Mouse (Mus musculus) lung, postnatal 10 days (tissue): ENCODE results near the gene Mccc2.

Experiments
- DNase-seq: peaks from one replicate; pipeline ENCODE4 v3.0.0; 2021

The Mccc2 gene

DNA sequence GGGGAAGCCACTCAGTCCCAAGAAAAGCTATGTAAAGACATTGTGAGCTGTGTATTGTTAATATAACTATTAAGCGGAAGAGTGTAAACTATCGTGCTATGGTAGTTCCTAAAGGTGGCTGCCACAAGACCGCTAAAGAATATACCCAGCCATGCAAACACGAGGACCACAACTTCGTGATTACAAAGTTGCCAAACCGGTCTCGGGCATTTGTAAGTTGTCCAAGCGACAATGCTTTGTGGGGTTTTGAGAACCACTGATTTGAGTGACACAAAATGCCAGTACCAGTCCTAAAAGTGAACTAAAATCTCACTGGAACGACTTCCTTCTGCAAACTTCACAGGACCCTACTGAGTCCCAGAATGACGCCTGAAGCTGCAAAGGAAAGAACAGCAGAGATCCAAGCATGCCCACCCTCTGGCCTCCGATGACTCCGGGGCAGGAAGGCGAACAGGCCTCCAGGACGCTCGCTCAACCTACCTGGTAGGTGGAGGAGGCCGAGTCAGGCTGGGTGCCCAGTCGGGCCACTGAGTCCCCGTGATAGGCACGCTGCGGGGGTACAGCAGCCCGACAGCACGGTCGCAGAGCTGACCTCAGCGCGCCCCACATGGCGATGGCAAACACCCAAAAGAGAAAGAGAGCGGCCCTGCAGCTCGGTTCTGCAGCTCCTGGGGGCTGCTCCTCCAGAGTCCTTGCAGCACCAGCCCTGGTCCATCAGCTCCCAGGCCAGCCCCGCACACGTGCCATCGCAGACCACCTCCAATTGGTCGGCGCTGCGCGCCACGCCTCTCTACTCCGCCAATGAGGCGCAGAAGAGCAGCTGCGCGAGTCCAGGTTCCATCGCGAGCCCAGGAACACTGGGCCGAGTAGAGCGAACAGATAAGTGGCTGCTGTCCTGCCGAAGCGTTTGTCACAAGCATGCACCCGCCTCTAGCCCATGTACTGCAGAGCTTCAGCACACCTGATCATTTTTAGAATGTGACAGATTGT lies at the start of gene Mccc2:
TSS of gene Mccc2 (minus strand) at position 734 of the 990 bp plus-strand sequence.
- DNase-seq = peak; percentile 91

GRCm38 (mm10) chr13:100063936-100064335 lies 48.5 kb upstream of the Mccc2 start:
- peak; percentile 27 for DNase-seq

- peak; percentile 4 for DNase-seq
Measured at GRCm38 (mm10) chr13:100057738-100058137, 42.3 kb upstream of the Mccc2 start.

GRCm38 (mm10) chr13:100026013-100026412 lies 10.6 kb upstream of the Mccc2 start:
- DNase-seq = no peak

DNA sequence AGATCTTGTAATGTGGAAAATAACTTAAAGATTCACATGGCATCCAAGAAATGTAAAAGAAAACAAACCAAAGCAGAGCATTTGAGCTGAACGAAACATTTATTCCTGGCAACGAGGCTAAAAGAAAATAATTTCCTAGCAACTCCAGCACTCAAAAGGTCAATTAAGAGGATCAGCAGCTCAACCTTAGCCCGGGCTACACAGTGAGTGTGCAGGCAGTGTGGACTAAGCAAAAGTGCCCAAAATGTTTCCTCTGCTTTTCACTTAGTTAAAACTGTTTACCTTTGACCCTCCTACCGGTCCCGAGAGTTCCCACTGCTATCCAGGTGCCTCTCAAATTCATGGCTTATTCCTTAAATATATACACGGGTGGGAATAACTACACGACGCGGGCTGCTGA lies 1.5 kb upstream of the Mccc2 start:
- no peak for DNase-seq

GRCm38 (mm10) chr13:100015937-100016336 lies 498 bp upstream of the Mccc2 start:
- DNase-seq = no peak

DNA sequence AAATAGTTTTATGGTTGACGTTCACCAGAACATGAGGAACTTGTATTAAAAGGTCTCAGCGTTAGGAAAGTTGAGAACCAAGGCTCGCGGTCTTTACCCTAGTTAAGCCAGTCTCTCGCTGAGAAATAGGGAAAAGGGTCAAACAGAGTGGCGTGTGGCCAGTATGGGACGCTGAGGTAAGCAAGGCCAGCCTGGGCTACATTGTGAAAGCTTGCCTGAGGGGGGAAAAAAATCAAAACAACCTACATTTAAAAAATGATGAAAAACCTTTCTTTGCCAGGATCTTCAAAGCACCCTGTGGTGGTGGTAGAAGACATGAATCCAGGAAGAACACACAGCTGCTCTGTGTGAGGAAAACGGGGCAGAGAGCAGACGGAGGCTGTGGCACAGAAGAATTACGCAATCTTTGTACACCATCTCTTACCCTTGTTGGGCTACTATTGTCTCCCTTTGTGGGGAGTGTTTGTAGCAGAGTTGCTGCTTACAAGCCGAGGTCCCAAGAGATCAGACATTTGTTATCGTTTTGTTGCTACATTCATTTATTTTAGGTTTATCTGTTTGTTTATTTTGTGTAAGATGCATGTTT lies 9.4 kb downstream of the Mccc2 start:
- no peak for DNase-seq

DNA sequence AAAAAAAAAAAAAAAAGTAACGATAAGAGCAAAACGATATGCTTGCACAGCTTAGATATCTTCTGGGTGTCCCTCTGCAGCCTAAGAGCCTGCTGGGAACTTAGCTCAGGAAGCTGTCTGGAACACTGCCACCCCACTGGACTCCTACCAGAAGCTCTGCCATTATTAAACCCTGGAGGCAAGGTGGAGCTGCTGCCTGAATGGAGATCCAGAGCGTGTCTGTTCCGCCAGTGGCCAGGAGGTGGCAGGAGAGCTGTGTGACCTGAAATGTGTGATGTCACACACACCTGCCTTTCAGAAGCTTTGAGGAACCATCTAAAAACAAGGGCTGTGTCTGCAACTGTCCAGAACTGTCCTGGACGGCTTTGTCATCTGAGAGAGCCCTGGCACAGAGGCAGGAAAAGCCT lies 13.6 kb downstream of the Mccc2 start:
- peak; percentile 89 for DNase-seq

GRCm38 (mm10) chr13:99999078-99999477 lies 16.4 kb downstream of the Mccc2 start:
- no peak for DNase-seq

DNA sequence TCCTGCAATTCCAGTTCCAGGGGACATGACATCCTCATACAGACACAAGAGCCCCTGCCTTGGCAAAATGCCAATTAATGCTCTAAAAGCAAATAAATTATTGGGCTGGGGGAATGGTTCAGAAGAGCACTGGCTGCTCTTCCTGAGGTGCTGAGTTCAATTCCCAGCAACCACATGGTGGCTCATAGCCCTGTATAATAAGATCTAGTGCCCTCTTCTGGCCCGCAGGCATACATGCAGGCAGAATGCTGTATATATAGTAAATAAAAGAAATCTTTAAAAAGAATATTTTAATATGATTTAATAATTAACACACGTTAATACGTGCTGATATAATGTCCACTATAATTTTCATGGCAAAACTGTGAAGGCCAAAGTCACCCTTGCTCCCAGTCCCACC lies 17.3 kb downstream of the Mccc2 start:
- no peak for DNase-seq

DNA sequence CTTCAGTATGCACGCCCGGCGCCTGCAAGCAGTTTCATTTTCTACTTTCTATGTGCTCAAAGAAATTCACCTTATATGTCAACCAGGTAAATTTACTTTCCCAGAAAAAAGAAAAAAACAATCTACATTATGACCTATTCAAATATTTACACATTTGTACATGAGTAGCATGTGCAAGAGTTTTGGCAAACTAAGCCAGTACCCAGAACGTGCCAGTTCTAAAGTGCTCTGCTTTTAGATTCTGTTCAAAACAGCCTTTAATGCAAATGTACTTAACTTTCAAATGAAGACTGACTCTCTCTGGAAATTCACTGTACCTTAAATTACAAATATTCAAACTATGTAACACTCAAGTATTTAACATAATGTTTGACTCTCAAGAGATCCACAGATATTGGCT lies 25.8 kb downstream of the Mccc2 start:
- DNase-seq = no peak

GRCm38 (mm10) chr13:99983320-99983719 lies 32.1 kb downstream of the Mccc2 start:
- no peak for DNase-seq

DNA sequence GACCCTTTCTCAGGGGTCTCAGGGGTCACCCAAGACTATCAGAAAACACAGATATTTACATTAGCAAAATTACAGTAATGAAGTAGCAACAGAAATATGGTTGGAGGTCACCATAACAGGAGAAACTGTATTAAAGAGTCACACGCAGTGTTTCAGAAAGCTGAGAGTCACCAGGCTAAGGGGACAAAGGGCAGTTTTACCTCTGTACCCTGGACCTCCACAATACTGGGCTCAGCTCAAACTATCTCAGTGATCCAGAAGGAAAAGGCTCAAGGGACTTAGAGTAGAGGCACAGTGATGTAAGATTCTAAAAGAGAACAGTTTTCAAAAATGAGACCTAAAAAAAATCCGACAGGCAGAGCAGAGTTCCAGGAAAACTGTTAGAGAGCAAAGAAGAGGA lies 36.0 kb downstream of the Mccc2 start:
- no peak for DNase-seq

DNA sequence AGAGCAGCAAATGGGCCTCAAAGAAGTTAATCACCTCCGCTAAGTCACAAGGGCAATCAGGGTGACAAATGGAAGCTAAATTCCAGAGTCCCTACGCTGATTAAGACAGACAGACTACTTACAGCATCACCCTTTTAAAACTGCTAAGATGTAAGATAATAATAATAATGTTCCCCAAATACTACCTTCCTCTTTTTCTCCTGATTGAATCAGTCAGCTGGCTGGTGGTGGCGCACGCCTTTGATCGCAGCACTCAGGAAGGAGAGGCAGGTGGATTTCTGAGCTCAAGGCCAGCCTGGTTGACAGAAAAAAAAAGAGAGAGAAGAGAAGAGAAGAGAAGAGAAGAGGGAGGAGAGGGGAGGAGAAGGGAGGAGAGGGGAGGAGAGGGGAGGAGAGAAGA lies 45.4 kb downstream of the Mccc2 start:
- no peak for DNase-seq

- no peak for DNase-seq
Measured at GRCm38 (mm10) chr13:99967013-99967678, 48.3 kb downstream of the Mccc2 start.

GRCm38 (mm10) chr13:99963814-99964213 lies 51.6 kb downstream of the Mccc2 start:
- no peak for DNase-seq

- DNase-seq = no peak
Measured at GRCm38 (mm10) chr13:99961661-99962060, 53.8 kb downstream of the Mccc2 start.

- DNase-seq = peak; percentile 5
Measured at GRCm38 (mm10) chr13:99955591-99955944, 59.9 kb downstream of the Mccc2 start.

GRCm38 (mm10) chr13:99954902-99955590 lies 60.4 kb downstream of the Mccc2 start:
- DNase-seq = no peak

DNA sequence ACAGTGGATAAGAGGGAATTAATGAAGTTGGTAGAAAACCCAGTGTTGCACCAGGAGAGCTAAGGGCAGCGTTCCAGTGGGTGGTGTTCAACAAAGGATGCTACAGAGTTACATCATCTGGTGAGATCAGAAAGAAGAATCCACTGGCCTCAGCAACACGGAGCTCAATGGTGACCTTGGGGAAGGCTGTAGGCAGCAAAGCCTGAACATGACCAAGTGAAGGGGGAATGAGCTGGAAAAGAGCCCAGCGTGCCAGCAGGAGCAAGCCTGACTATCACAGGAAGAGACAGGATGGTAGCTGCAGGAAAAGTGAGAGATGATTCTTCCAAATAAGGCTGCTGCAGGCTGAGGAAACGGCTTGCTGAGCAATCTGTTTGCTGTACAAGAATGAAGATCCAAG lies 68.0 kb downstream of the Mccc2 start:
- DNase-seq = no peak

GRCm38 (mm10) chr13:99943525-99943924 lies 71.9 kb downstream of the Mccc2 start:
- no peak for DNase-seq

GRCm38 (mm10) chr13:99940601-99941000 lies 74.8 kb downstream of the Mccc2 start:
- DNase-seq = no peak

GRCm38 (mm10) chr13:99939320-99939671 lies 76.1 kb downstream of the Mccc2 start:
- no peak for DNase-seq
